Mouse (Mus musculus): ENCODE results near the gene Tada2b.

DNA sequence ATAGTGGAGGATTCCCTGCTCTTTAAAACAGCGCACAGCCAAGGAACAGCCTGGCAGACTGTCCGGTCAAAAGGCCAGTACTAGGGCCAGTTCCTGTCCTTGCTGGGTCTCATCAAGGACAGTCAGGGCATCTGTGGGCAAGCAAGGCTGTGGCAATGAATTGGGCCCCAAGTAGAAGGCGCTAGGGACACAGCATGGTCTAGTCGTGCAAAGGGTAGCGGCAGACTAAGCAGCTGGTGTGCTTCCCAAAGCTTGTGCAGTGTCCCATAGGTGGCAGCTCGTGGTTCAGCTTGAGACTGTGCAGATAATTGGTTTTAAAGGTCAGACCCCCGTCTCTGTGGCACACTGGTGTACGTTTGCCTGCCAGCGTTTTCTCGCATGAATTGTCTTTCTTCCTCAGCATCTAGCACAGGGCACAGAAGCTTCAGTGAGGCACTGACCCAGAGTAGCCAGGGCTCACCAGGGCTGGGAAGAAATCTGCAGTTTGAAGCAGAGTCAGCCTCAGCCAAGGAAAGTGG is 32.2 kb downstream of the Tada2b start:
- TF ChIP-seq CTCF (IDR thresholded peaks at IDR 0.05; ENCODE audit: low read depth, low read length), result no peak
- TF ChIP-seq EP300 (IDR thresholded peaks at IDR 0.05; ENCODE audit: insufficient read depth, low read depth, low read length), result no peak

Measured in ES-Bruce4 (cell line).